Mouse (Mus musculus) MEL (cell line): ENCODE data around the gene Pik3cd. TPM values are rescaled to one million over a fixed set of nuclear protein-coding genes. Genes with fewer than 3 reads are reported as not detected.

Experiments
- DNase-seq: peaks from one replicate; pipeline ENCODE4 v3.0.0; 2011; ENCODE audit warnings: low read depth, low spot score
- H3K27ac ChIP-seq: 2 replicates; pipeline ENCODE4 v1.5.1; 2012; ENCODE audit warnings: low read depth, mild to moderate bottlenecking, control low read depth, low read length, moderate library complexity; ENCODE audit not compliant: control insufficient read depth
- H3K27me3 ChIP-seq, 2 experiments: fragments of 150-350 bp in 1 of 2; sonication (generic) in 1 of 2; 2 replicates each; pipeline ENCODE4 v1.6.1; 2012; ENCODE audit warnings: low read length in 2 of 2, mild to moderate bottlenecking in 2 of 2, improper control_type of control experiment in 1 of 2, moderate library complexity in 1 of 2; ENCODE audit not compliant: insufficient read depth in 2 of 2, control insufficient read depth in 1 of 2
- H3K36me3 ChIP-seq, 2 experiments: 2 replicates each; pipeline ENCODE4 v1.6.1; 2012 to 2014; ENCODE audit warnings: low read length in 2 of 2, improper control_type of control experiment in 1 of 2, inconsistent platforms in 1 of 2, mild to moderate bottlenecking in 1 of 2; ENCODE audit not compliant: insufficient read depth in 2 of 2, control insufficient read depth in 1 of 2
- H3K4me1 ChIP-seq, 2 experiments: fragments of 150-350 bp in 1 of 2; sonication (generic) in 1 of 2; 2 replicates each; pipeline ENCODE4 v1.6.1; 2012; ENCODE audit warnings: low read length in 2 of 2, improper control_type of control experiment in 1 of 2, mild to moderate bottlenecking in 1 of 2; ENCODE audit not compliant: insufficient read depth in 2 of 2, control insufficient read depth in 1 of 2
- H3K4me3 ChIP-seq, 2 experiments: fragments of 150-350 bp in 1 of 2; sonication (generic) in 1 of 2; 2 replicates each; pipeline ENCODE4 v1.5.1; 2012; ENCODE audit warnings: low read depth in 2 of 2, low read length in 2 of 2, mild to moderate bottlenecking in 2 of 2, moderate library complexity in 2 of 2, control low read depth in 1 of 2, improper control_type of control experiment in 1 of 2; ENCODE audit not compliant: control insufficient read depth in 1 of 2, insufficient read depth in 1 of 2
- H3K79me2 ChIP-seq: 2 replicates; pipeline ENCODE4 v1.6.1; 2012; ENCODE audit warnings: mild to moderate bottlenecking, low read length, moderate library complexity; ENCODE audit not compliant: control insufficient read depth, poor library complexity, insufficient read depth
- H3K9ac ChIP-seq: 2 replicates; pipeline ENCODE4 v1.6.1; 2012; ENCODE audit warnings: low read depth, mild to moderate bottlenecking, control low read depth, low read length, moderate library complexity; ENCODE audit not compliant: control insufficient read depth, poor library complexity, severe bottlenecking
- H3K9me3 ChIP-seq: fragments of 150-350 bp; sonication (generic); replicated peaks from 2 replicates; pipeline ENCODE4 v1.6.1; 2012; ENCODE audit warnings: mild to moderate bottlenecking, low read length, improper control_type of control experiment, moderate library complexity; ENCODE audit not compliant: insufficient read depth
- CTCF ChIP-seq, 3 experiments: IDR thresholded peaks in 2 of 3; conservative IDR thresholded peaks in 1 of 3; 2 replicates each; pipeline ENCODE4 v1.5.1; 2011 to 2012; ENCODE audit warnings: low read length in 3 of 3, low read depth in 2 of 3, mild to moderate bottlenecking in 2 of 3, improper control_type of control experiment in 1 of 3, inconsistent platforms in 1 of 3, mixed read lengths in 1 of 3, moderate library complexity in 1 of 3; ENCODE audit not compliant: control insufficient read depth in 1 of 3, insufficient read depth in 1 of 3, poor library complexity in 1 of 3, severe bottlenecking in 1 of 3
- E2F4 ChIP-seq: IDR thresholded peaks from 2 replicates; pipeline ENCODE4 v1.6.1; 2011; ENCODE audit warnings: low read depth, low read length, improper control_type of control experiment, borderline replicate concordance
- EP300 ChIP-seq, 2 experiments: IDR thresholded peaks; 2 replicates each; pipeline ENCODE4 v1.6.1; 2011; ENCODE audit warnings: improper control_type of control experiment in 2 of 2, low read length in 2 of 2, low read depth in 1 of 2, mild to moderate bottlenecking in 1 of 2
- MAFK ChIP-seq: IDR thresholded peaks from 2 replicates; pipeline ENCODE4 v1.6.1; 2011; ENCODE audit warnings: low read depth, mild to moderate bottlenecking, low read length, improper control_type of control experiment, borderline replicate concordance
- MAZ ChIP-seq: IDR thresholded peaks from 2 replicates; pipeline ENCODE4 v1.6.1; 2012; ENCODE audit warnings: low read depth, mild to moderate bottlenecking, inconsistent platforms, low read length, improper control_type of control experiment
- SMC3 ChIP-seq: IDR thresholded peaks from 2 replicates; pipeline ENCODE4 v1.6.1; 2011; ENCODE audit warnings: low read depth, low read length, improper control_type of control experiment
- TBP ChIP-seq: IDR thresholded peaks from 2 replicates; pipeline ENCODE4 v1.8.0; 2011; ENCODE audit warnings: low read depth, low read length, improper control_type of control experiment
- TCF12 ChIP-seq: IDR thresholded peaks from 2 replicates; pipeline ENCODE4 v1.6.1; 2014; ENCODE audit warnings: low read depth, mild to moderate bottlenecking, inconsistent platforms, low read length, improper control_type of control experiment, moderate library complexity
- USF1 ChIP-seq: IDR thresholded peaks from 2 replicates; pipeline ENCODE4 v1.6.1; 2014; ENCODE audit warnings: low read depth, mild to moderate bottlenecking, inconsistent platforms, low read length, improper control_type of control experiment, moderate library complexity
- ZKSCAN1 ChIP-seq: IDR thresholded peaks from 2 replicates; pipeline ENCODE4 v1.6.1; 2012; ENCODE audit warnings: low read depth, mild to moderate bottlenecking, inconsistent platforms, low read length, improper control_type of control experiment, moderate library complexity
- ZMIZ1 ChIP-seq: IDR thresholded peaks from 2 replicates; pipeline ENCODE4 v1.6.1; 2012; ENCODE audit warnings: low read depth, mild to moderate bottlenecking, inconsistent platforms, low read length, improper control_type of control experiment, moderate library complexity
- polyA plus RNA-seq, 2 experiments: library from polyadenylated mRNA; stranded (reverse) in 1 of 2; unstranded in 1 of 2; fragments of >175 nt in 1 of 2; fragments of >200 nt in 1 of 2; gene quantifications; 2 replicates each; pipeline versions ENCODE4 v1.2.1 to v1.2.4; 2012; ENCODE audit warnings: low replicate concordance in 2 of 2, low read depth in 1 of 2; ENCODE audit not compliant: insufficient read length in 2 of 2, insufficient read depth in 1 of 2, missing spikeins in 1 of 2
- total RNA-seq: library from RNA; depleted of rRNA; stranded (reverse); fragments of 300-350 nt; gene quantifications from 2 replicates; pipeline ENCODE4 v1.2.3, GENCODE M21; 2012

The Pik3cd gene
- total and polyA plus RNA-seq, 3 experiments, result 45.9 to 152 (median 49.8) TPM

GRCm38 (mm10) chr4:149603860-149604259 lies 98.5 kb downstream of the Pik3cd start:
- Histone ChIP-seq H3K4me3 (no peak overlapping the region), H3K79me2 (no peaks in the 10 kb centered on the region), H3K27ac (no peak overlapping the region), H3K27me3 (peaks cover 2 to 4% of the 10 kb centered on the region in 2 experiments; a peak in 2 of 4 replicates), H3K9me3 (no peaks in the 10 kb centered on the region), H3K36me3 (no peaks in the 10 kb centered on the region), H3K9ac (no peak overlapping the region)
- TF ChIP-seq MAZ (no peak), CTCF (IDR thresholded peaks at IDR 0.05 in 2 of 3, conservative IDR thresholded peaks at IDR 0.05 in 1 of 3; ENCODE audit: control insufficient read depth in 1 of 3, insufficient read depth in 1 of 3, low read depth in 2 of 3, low read length in 3 of 3, poor library complexity in 1 of 3, severe bottlenecking in 1 of 3) (peak in 1 of 3 experiments; percentile 25; a peak in 1 of 6 replicates)
- TF ChIP-seq, all 39 proteins: peak for 1
- H3K4me1 ChIP-seq, result peaks cover 0 to 11% of the 10 kb centered on the region in 2 experiments; a peak in 2 of 4 replicates
- no peak for DNase-seq

DNA sequence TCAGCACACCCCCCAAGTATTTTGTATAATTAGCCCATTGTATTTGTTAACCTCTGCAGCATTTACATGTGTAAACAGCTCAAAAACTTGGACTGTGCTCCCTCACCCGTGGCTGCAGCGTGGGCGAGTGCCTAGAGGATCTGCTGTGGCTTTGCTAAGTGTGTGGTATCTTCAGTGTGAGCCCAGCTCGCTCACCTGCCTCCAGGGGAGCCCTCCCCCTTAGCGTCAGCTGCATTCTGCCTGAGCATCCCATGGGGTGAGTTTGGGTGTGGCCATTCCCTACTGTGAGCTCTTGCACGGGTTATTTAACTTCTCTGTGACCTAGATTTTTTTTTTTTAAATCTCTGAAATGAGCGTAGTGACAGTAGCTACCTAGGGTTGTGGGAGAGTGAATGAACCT lies 100.1 kb downstream of the Pik3cd start:
- no peak for TF ChIP-seq ZKSCAN1
- TF ChIP-seq USF1, result no peak
- TF ChIP-seq TCF12, result no peak
- no peak for TF ChIP-seq MAFK
- TF ChIP-seq EP300 (IDR thresholded peaks at IDR 0.05; ENCODE audit: low read depth in 1 of 2, low read length in 2 of 2), result no peak
- no peak for TF ChIP-seq ZMIZ1
- no peak for TF ChIP-seq TBP
- Histone ChIP-seq H3K36me3 (no peaks in the 10 kb centered on the region), H3K9ac (no peak overlapping the region), H3K9me3 (no peaks in the 10 kb centered on the region), H3K4me3 (no peak overlapping the region), H3K4me1 (peaks cover 0 to 6% of the 10 kb centered on the region in 2 experiments; a peak in 2 of 4 replicates), H3K27ac (no peak overlapping the region), H3K79me2 (no peaks in the 10 kb centered on the region), H3K27me3 (peaks cover 2 to 4% of the 10 kb centered on the region in 2 experiments; a peak in 3 of 4 replicates)
- no peak for DNase-seq

- DNase-seq, result no peak
- Histone ChIP-seq H3K4me3 (no peak overlapping the region), H3K9me3 (no peaks in the 10 kb centered on the region), H3K27me3 (peaks cover 4 to 5% of the 10 kb centered on the region in 2 experiments; a peak in 3 of 4 replicates), H3K79me2 (no peaks in the 10 kb centered on the region), H3K9ac (no peak overlapping the region), H3K4me1 (no peaks in the 10 kb centered on the region), H3K36me3 (no peaks in the 10 kb centered on the region), H3K27ac (no peak overlapping the region)
- no peak for TF ChIP-seq SMC3
- TF ChIP-seq E2F4, result no peak
- TF ChIP-seq CTCF (IDR thresholded peaks at IDR 0.05 in 2 of 3, conservative IDR thresholded peaks at IDR 0.05 in 1 of 3; ENCODE audit: control insufficient read depth in 1 of 3, insufficient read depth in 1 of 3, low read depth in 2 of 3, low read length in 3 of 3, poor library complexity in 1 of 3, severe bottlenecking in 1 of 3), result no peak
Measured at GRCm38 (mm10) chr4:149601484-149601883, 100.9 kb downstream of the Pik3cd start.
